Mouse (Mus musculus): ENCODE data around the gene Nup62. TPM values are rescaled to one million over a fixed set of nuclear protein-coding genes. Genes with fewer than 3 reads are reported as not detected.

Nup62 gene
- total RNA-seq, 2 experiments from 2014 or later = 21.2 to 28.1 TPM

GRCm38 (mm10) chr7:44840426-44840825 lies 24.5 kb downstream of the Nup62 start:
- intact Hi-C loops (cut with DNase I; ENCODE audit: low total_unique reads) = no loop called here
- no peak for DNase-seq

GRCm38 (mm10) chr7:44841825-44842463 lies 26.1 kb downstream of the Nup62 start:
- DNase-seq = no peak
- intact Hi-C loops (cut with DNase I; ENCODE audit: low total_unique reads) = no loop called here

GRCm38 (mm10) chr7:44845006-44845405 lies 29.1 kb downstream of the Nup62 start:
- no peak for DNase-seq
- intact Hi-C loops (cut with DNase I; ENCODE audit: low total_unique reads) = no loop called here

- intact Hi-C loops (cut with DNase I; ENCODE audit: low total_unique reads) = no loop called here
- no peak for DNase-seq
These were observed 30.9 kb downstream of the Nup62 start for GRCm38 (mm10) chr7:44846804-44847203.

- no peak for DNase-seq
- intact Hi-C loops (cut with DNase I; ENCODE audit: low total_unique reads) = no loop called here
These were observed 31.9 kb downstream of the Nup62 start for GRCm38 (mm10) chr7:44847772-44848171.

- intact Hi-C loops (cut with DNase I; ENCODE audit: low total_unique reads) = no loop called here
- DNase-seq = peak; percentile 99
These were observed 32.9 kb downstream of the Nup62 start, which contains the start of the genes Akt1s1 and Tbc1d17 for GRCm38 (mm10) chr7:44848561-44849415. TSS of gene Akt1s1 (plus strand) at chr7:44848991. TSS of gene Tbc1d17 (minus strand) at chr7:44849079.

- intact Hi-C loops (cut with DNase I; ENCODE audit: low total_unique reads) = no loop called here
- DNase-seq = peak; percentile 92
These were observed 33.7 kb downstream of the Nup62 start for GRCm38 (mm10) chr7:44849416-44850111.

GRCm38 (mm10) chr7:44850146-44850545 lies 34.3 kb downstream of the Nup62 start:
- intact Hi-C loops (cut with DNase I; ENCODE audit: low total_unique reads) = no loop called here
- DNase-seq = peak; percentile 81

- intact Hi-C loops (cut with DNase I; ENCODE audit: low total_unique reads) = no loop called here
- DNase-seq = no peak
These were observed 35.1 kb downstream of the Nup62 start for GRCm38 (mm10) chr7:44850789-44851624.

- no peak for DNase-seq
- intact Hi-C loops (cut with DNase I; ENCODE audit: low total_unique reads) = no loop called here
These were observed 35.8 kb downstream of the Nup62 start for GRCm38 (mm10) chr7:44851625-44852234.

GRCm38 (mm10) chr7:44852259-44853027 lies 36.6 kb downstream of the Nup62 start:
- no peak for DNase-seq
- intact Hi-C loops (cut with DNase I; ENCODE audit: low total_unique reads) = no loop called here

GRCm38 (mm10) chr7:44853065-44853464 lies 37.2 kb downstream of the Nup62 start:
- no peak for DNase-seq
- intact Hi-C loops (cut with DNase I; ENCODE audit: low total_unique reads) = no loop called here

- DNase-seq = no peak
- intact Hi-C loops (cut with DNase I; ENCODE audit: low total_unique reads) = no loop called here
These were observed 37.9 kb downstream of the Nup62 start for GRCm38 (mm10) chr7:44853596-44854355.

GRCm38 (mm10) chr7:44854356-44855031 lies 38.6 kb downstream of the Nup62 start:
- peak; percentile 88 for DNase-seq

GRCm38 (mm10) chr7:44855036-44855435 lies 39.1 kb downstream of the Nup62 start:
- intact Hi-C loops (cut with DNase I; ENCODE audit: low total_unique reads) = no loop called here

More at GRCm38 (mm10) chr7:44854356-44855031, 38.6 kb downstream of the Nup62 start:
- intact Hi-C loops (cut with DNase I; ENCODE audit: low total_unique reads) = no loop called here

GRCm38 (mm10) chr7:44856265-44856916 lies 40.5 kb downstream of the Nup62 start:
- intact Hi-C loops (cut with DNase I; ENCODE audit: low total_unique reads) = no loop called here
- DNase-seq = no peak

More at GRCm38 (mm10) chr7:44855036-44855435, 39.1 kb downstream of the Nup62 start:
- no peak for DNase-seq
